Mouse (Mus musculus): ENCODE results near the gene AW146154.
A peak's percentile ranks its signal among the peaks of the same experiment; 100 is the strongest.
"Not testable (repeated sequence)": the region's sequence is repeated elsewhere in the genome, so short reads cannot be mapped to it uniquely, and the experiment has no call there.

AW146154 gene

DNA sequence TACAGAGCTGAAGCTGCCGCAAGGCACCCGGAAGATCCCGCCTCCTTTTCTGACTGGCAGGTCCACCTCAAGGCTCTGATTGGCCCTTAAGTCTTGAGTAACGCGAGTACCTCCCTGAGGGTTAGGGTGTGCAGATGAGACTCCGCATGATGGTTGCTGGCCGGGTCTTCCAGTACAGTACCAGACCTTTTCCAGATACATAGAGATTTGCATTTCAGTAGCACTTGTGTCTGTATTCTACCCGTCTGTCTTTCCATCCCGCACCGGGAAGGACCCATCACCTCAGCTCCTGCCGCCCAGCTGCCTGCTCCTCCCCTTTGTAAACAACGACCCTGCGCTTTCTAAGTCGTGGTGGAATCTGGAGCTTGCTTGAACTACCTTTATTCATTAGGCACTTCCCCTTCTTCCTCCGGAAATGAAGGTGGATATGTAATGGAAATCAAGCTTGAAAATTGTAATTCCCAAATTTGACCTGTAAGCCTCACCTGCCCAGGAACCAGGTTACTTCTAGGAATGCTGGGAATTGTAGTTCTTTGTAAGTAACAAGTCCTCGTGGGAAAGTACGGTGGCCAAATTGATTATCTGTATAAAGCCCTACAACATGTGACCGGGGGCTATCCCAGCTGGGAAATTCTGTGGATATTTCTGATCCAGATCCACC, at the start of gene AW146154, which contains the start of gene Gm20449:
Gene AW146154, minus strand, starts transcription at position 502 of the 661 bp plus-strand sequence.
Gene Gm20449, minus strand, starts transcription at position 29 of the 661 bp plus-strand sequence.
- DNase-seq, result peak; percentile 99

- no peak for DNase-seq
Observed at GRCm38 (mm10) chr7:41512672-41513071, 13.0 kb upstream of the AW146154 start.

GRCm38 (mm10) chr7:41512207-41512606, 12.5 kb upstream of the AW146154 start:
- DNase-seq, result no peak

GRCm38 (mm10) chr7:41502402-41502801, 2.7 kb upstream of the AW146154 start:
- peak in 1 of 2 experiments; percentile 3 for DNase-seq

DNA sequence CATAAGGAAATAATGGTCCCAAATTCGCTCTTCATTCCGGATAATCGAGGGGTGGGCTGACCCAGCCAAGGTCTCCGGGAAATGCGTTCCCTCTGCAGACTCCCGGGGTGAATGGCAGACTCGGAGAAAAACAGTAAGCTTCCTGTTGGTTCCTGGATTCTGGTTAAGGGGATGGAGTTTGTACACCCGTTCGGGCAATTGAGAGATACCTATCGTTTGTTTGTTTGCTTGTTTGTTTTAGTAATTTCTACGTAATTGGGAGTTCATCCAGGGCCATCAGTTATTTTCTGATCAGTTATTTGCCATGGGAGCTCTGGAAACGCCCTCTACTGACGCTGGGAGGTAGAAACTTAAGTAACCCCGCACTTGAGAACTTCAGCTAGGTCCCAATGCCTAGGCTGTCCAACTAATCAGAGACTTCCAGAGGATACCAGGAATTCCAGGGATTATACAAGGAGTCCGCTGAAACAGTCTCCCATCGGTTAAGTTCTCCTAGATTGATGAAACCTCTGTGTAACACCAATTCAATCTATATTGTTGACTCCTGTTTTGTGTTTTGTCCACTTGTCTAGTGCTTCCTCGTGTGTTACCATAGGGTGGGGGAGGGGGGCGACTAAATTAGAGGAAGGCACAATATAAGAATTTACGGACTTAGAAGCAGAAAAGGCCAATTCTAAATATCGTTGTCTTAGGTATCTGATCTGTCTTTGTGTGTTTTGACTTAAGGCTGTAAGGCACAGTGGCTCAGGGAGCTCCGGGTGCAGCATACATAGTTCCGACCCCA, 653 bp upstream of the AW146154 start:
- peak in 1 of 2 experiments; percentile 67 for DNase-seq

DNA sequence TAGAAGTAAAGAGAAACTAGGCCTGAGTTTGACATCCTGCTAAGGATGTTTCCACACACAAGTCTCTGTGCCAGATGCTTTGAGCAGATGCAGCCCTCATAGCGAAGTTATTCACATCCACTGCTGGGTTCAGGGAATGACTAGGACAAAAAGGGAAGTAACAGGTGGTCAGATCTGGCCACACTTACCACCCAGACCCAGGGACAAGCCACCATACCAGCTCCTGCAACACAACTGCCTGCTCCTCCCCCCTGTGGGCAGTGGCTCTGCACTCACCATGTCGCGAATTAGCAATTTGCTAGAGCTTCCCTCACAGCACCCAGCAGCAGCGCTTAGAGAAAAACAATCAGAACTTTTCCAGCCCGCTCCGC, 687 bp downstream of the AW146154 start:
- not testable (repeated sequence) for DNase-seq

DNA sequence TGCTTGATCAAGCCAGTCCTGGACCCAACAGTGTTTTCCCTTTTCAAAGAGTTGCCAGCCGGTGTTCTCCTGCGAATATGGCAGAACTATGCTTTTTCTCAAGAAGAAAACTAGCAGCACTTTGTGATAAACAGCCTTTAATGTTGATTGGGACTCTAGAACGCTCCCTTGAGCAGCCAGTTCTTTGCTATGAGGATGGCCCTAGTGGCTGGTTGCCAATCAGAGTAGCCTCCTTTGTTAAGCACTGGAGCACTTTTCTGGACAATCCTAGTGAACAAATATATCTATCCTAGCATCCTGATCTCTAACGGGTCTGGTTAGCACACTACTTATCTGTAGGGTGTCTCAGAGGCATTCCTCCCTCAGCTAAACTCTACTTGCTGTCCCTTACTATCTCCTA, 1.2 kb downstream of the AW146154 start:
- DNase-seq, result peak in 1 of 2 experiments; percentile 22

DNA sequence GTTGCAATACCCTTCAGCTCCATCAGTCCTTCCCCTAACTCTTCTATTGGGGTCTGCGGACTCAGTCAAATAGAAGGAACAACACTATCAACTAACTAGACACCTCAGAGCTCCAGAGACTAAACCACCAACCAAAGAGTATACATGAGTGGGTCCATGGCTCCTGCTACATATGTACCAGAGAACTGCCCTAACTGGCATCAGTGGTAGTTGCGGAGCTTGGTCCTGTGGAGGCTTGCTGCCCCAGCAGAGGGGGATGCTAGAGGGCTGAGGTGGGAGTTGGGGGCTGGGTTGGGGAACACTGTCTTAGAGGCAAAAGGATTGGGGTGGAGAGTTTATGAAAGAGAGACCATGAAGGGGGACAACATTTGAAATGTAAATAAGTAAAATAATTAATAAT, 1.8 kb downstream of the AW146154 start:
- DNase-seq, result peak in 1 of 2 experiments; percentile 5

DNA sequence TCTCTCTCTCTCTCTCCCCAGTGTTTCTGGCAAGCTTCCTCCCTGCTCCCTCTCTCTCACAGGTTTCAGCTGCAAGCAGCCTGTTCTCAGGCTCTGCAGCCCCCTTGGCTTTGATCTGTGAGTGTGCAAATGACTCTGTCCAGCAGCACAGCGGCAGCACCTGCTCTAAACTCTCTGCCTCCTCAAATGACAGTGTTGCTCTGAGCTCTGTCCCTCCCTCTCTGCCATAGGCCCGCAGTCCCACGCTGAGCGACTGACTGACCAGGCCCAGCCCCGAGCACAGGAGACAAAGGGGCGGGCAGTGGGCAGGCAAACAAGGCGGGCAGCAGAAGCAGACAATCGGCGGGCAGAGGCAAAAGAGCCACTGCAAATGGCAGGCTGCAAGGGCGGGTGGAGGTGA, 47.8 kb downstream of the AW146154 start:
- no peak for DNase-seq

DNA sequence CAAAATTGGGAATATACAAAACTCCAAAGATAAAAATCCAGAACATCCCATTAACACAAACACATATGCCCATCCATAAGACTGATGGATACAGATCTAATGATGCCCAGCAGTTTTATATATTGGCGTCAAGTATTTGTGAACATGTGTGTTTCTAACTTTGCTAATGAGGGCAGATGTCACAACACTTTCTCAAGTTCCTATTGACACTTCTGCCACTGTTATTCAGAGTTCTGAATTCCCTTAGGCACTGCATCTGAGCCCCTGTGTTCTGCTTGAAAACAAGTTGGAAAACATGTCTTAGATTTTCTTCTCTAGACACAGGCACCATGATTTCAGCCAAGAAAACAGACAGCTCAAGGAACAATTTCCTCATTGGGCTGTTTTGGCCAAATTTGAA, 51.1 kb downstream of the AW146154 start, which contains the start of gene Vmn2r57:
Gene Vmn2r57, minus strand, starts transcription at position 101 of the 400 bp plus-strand sequence.
- not testable (repeated sequence) for DNase-seq

All from cerebellum, postnatal 25 days (tissue).